Comparison of ENCODE assay signal across 10 mouse cellular contexts in genomic region chr13:18856026-18856802, GRCm38 (mm10).
DNase-seq lines count a peak whose midpoint lies in the region; ATAC-seq and TF ChIP-seq lines count a peak whose summit lies in the region.
"Had no signal": no experiment of that assay in that cellular context is flagged by ENCODE, and none has a peak within 500 bp of the region (broad histone marks: within the 10 kb centered on the region; RNA-seq: fewer than 3 reads in every experiment).

No protein-coding gene starts in this region.

- H3K4me1 ChIP-seq in forebrain, embryonic 13.5 days, result peaks cover 13% of the 10 kb centered on the region
- H3K4me1 ChIP-seq in hindbrain, postnatal 0 days (ENCODE audit: insufficient read depth, low read length), result 0 out of 2 replicates have a peak, but pooled peaks cover 2% of the 10 kb centered on the region
- no peaks in the 10 kb centered on the region for H3K4me1 ChIP-seq in neural tube, embryonic 12.5 days

- no peak overlapping the region for H3K9ac ChIP-seq in forebrain, embryonic 13.5 days
- H3K9ac ChIP-seq in hindbrain, postnatal 0 days (replicated peaks; ENCODE audit: low read length), result no peak overlapping the region
- H3K9ac ChIP-seq in neural tube, embryonic 12.5 days, result no peak overlapping the region
- H3K9ac ChIP-seq: liver, postnatal 0 days had no signal

- intact Hi-C loops in heart, postnatal 25 days (cut with DNase I), result no loop called here

- H3K4me3 ChIP-seq in forebrain, embryonic 13.5 days, result no peak overlapping the region
- no peak overlapping the region for H3K4me3 ChIP-seq in hindbrain, postnatal 0 days (ENCODE audit: low read length)
- no peak overlapping the region for H3K4me3 ChIP-seq in neural tube, embryonic 12.5 days

- peaks cover 23% of the 10 kb centered on the region for H3K36me3 ChIP-seq in forebrain, embryonic 13.5 days (ENCODE audit: poor library complexity, severe bottlenecking)
- H3K36me3 ChIP-seq in hindbrain, postnatal 0 days (ENCODE audit: insufficient read depth, low read length), result no peaks in the 10 kb centered on the region
- peaks cover 11% of the 10 kb centered on the region; the same call in 1 of the 2 replicates for H3K36me3 ChIP-seq in neural tube, embryonic 12.5 days

- peak; percentile 96 for ATAC-seq in forebrain, embryonic 13.5 days
- ATAC-seq in hindbrain, postnatal 0 days, result peak; percentile 90
- ATAC-seq in neural tube, embryonic 12.5 days (ENCODE audit: low FRiP score, low read depth), result peak; percentile 82
- ATAC-seq: liver, postnatal 0 days had no signal

- TF ChIP-seq CTCF in hindbrain, postnatal 0 days (IDR thresholded peaks at IDR 0.05; ENCODE audit: low read depth), result no peak

- H3K27ac ChIP-seq in forebrain, embryonic 13.5 days, result peak overlapping the region; percentile 78
- H3K27ac ChIP-seq in hindbrain, postnatal 0 days, result peak overlapping the region; percentile 41; the same call in 1 of the 2 replicates
- H3K27ac ChIP-seq in neural tube, embryonic 12.5 days, result no peak overlapping the region

- no peaks in the 10 kb centered on the region for H3K27me3 ChIP-seq in forebrain, embryonic 13.5 days
- no peaks in the 10 kb centered on the region for H3K27me3 ChIP-seq in hindbrain, postnatal 0 days (ENCODE audit: insufficient read depth, low read length)
- no peaks in the 10 kb centered on the region for H3K27me3 ChIP-seq in neural tube, embryonic 12.5 days (replicated peaks)

- no peaks in the 10 kb centered on the region for H3K9me3 ChIP-seq in forebrain, embryonic 13.5 days (replicated peaks)
- no peaks in the 10 kb centered on the region for H3K9me3 ChIP-seq in hindbrain, postnatal 0 days (ENCODE audit: low read length)
- no peaks in the 10 kb centered on the region for H3K9me3 ChIP-seq in neural tube, embryonic 12.5 days

- H3K4me2 ChIP-seq in forebrain, embryonic 13.5 days, result no peak overlapping the region
- H3K4me2 ChIP-seq in hindbrain, postnatal 0 days (ENCODE audit: low read depth, low read length), result no peak overlapping the region
- H3K4me2 ChIP-seq in neural tube, embryonic 12.5 days (replicated peaks), result no peak overlapping the region

- DNase-seq in left cerebral cortex, adult 9 months (ENCODE audit: low spot score in 2 of 2), result peak; percentile 9 to 19
- no peak for DNase-seq in left cerebral cortex, adult 8-10 months (ENCODE audit: low spot score in 2 of 2)
- DNase-seq in hindbrain, postnatal 0 days (ENCODE audit: low spot score), result peak; percentile 54
- DNase-seq in heart, postnatal 25 days (ENCODE audit: low spot score), result no peak
- DNase-seq in urinary bladder, postnatal 10 days (ENCODE audit: low spot score), result no peak
- DNase-seq in lung, adult 18-20 months, result no peak
- DNase-seq: gastrocnemius, postnatal 10 days; liver, postnatal 0 days had no signal

- WGBS in forebrain, embryonic 13.5 days, result 24% methylated on average over 8 of the region's 8 CpGs
- WGBS in hindbrain, postnatal 0 days, result 28% methylated on average over 8 of the region's 8 CpGs
- WGBS in neural tube, embryonic 12.5 days, result 59% methylated on average over 8 of the region's 8 CpGs

Comparison
In these comparisons a context has a peak if more than half of its experiments do, and no peak if none do; other contexts are left out.
1. DNase-seq: peak in left cerebral cortex, adult 9 months (2 of 2) and hindbrain, postnatal 0 days (single experiment); none in left cerebral cortex, adult 8-10 months (0 of 2), heart, postnatal 25 days (single experiment), urinary bladder, postnatal 10 days (single experiment) and lung, adult 18-20 months (0 of 2).
2. Peak in every context shown above with its lines, with median percentiles within 50 percentile points of each other: ATAC-seq.